Mouse (Mus musculus) lung, embryonic 14.5 days (tissue): ENCODE results near the gene Bad. TPM values are rescaled to one million over a fixed set of nuclear protein-coding genes. Genes with fewer than 3 reads are reported as not detected.

Experiments
- ATAC-seq: fragments of 200-750 bp; cut with Nextera tagmentation; 2 replicates; pipeline ENCODE4 v1.8.0; 2017; ENCODE audit warnings: mild to moderate bottlenecking, moderate TSS enrichment, moderate library complexity; ENCODE audit not compliant: insufficient read depth
- DNase-seq: peaks from one replicate; pipeline ENCODE4 v3.0.0-alpha.2; 2015
- H3K27ac ChIP-seq: fragments of 300-500 bp; sonication (generic); 2 replicates; pipeline ENCODE4 v1.5.1; 2014; ENCODE audit warnings: low read depth, mild to moderate bottlenecking, moderate library complexity
- H3K27me3 ChIP-seq: fragments of 300-500 bp; sonication (generic); 2 replicates; pipeline ENCODE4 v1.6.1; 2014; ENCODE audit warnings: low read length, control low read depth; ENCODE audit not compliant: insufficient read depth
- H3K36me3 ChIP-seq: fragments of 300-500 bp; sonication (generic); 2 replicates; pipeline ENCODE4 v1.6.1; 2014; ENCODE audit warnings: control low read depth; ENCODE audit not compliant: insufficient read depth
- H3K4me1 ChIP-seq: fragments of 300-500 bp; sonication (generic); 2 replicates; pipeline ENCODE4 v1.6.1; 2014; ENCODE audit warnings: antibody characterized with exemption, control low read depth; ENCODE audit not compliant: insufficient read depth
- H3K4me2 ChIP-seq: fragments of 300-500 bp; sonication (generic); 2 replicates; pipeline ENCODE4 v1.6.1; 2014; ENCODE audit warnings: mild to moderate bottlenecking
- H3K4me3 ChIP-seq: fragments of 300-500 bp; sonication (generic); 2 replicates; pipeline ENCODE4 v1.5.1; 2014; ENCODE audit warnings: low read depth, low read length
- H3K9ac ChIP-seq: fragments of 300-500 bp; sonication (generic); 2 replicates; pipeline ENCODE4 v1.6.1; 2014
- H3K9me3 ChIP-seq: fragments of 300-500 bp; sonication (generic); 2 replicates; pipeline ENCODE4 v1.6.1; 2016; ENCODE audit warnings: low read depth, low read length, control low read depth
- CTCF ChIP-seq: IDR thresholded peaks from 2 replicates; pipeline ENCODE4 v1.5.1; 2016; ENCODE audit warnings: antibody characterized with exemption, low read depth
- WGBS: fragments of 180-500 bp; shearing (Covaris S2); extraction: QIAGEN DNeasy Blood & Tissue Kit; methylation state at CpG from one replicate; pipeline ENCODE4 v1.1.7; 2014; 5-methylcytosine and 5-hydroxymethylcytosine counted together
- polyA plus RNA-seq: library from polyadenylated mRNA; unstranded; fragments of >200 nt; fragmentation: Nextera tagmentation; extraction: Ambion mirVana; gene quantifications from 2 replicates; pipeline ENCODE4 v1.2.1, GENCODE M21; 2014

The Bad gene
- polyA plus RNA-seq, 1 experiment from 2014 or later: 61.0 TPM

GRCm38 (mm10) chr19:6918321-6918720 is 23.3 kb upstream of the Bad start:
- Histone ChIP-seq H3K9me3 (no peaks in the 10 kb centered on the region), H3K27ac (no peak overlapping the region), H3K9ac (no peak overlapping the region), H3K4me1 (no peaks in the 10 kb centered on the region), H3K4me2 (no peak overlapping the region), H3K4me3 (no peak overlapping the region), H3K27me3 (peaks cover 8% of the 10 kb centered on the region), H3K36me3 (peaks cover 8% of the 10 kb centered on the region)
- DNase-seq (no peak), ATAC-seq (no peak)
- 85% methylated on average over 4 of the region's 4 CpGs for WGBS
- TF ChIP-seq CTCF: no peak

- Histone ChIP-seq H3K4me3 (no peak overlapping the region), H3K9me3 (no peaks in the 10 kb centered on the region), H3K27ac (no peak overlapping the region), H3K36me3 (0 out of 2 replicates have a peak, but pooled peaks cover 2% of the 10 kb centered on the region), H3K27me3 (peaks cover 18% of the 10 kb centered on the region), H3K9ac (no peak overlapping the region), H3K4me2 (no peak overlapping the region), H3K4me1 (no peaks in the 10 kb centered on the region)
- TF ChIP-seq CTCF: no peak
- ATAC-seq (no peak), DNase-seq (no peak)
Observed at GRCm38 (mm10) chr19:6919431-6919830, 22.2 kb upstream of the Bad start.

- Histone ChIP-seq H3K9ac (peak overlapping the region; percentile 70; the same call in 1 of the 2 replicates), H3K4me3 (peak overlapping the region; percentile 66), H3K4me1 (no peaks in the 10 kb centered on the region), H3K4me2 (peak overlapping the region; percentile 80), H3K36me3 (0 out of 2 replicates have a peak, but pooled peaks cover 2% of the 10 kb centered on the region), H3K27me3 (peaks cover 24% of the 10 kb centered on the region), H3K27ac (no peak overlapping the region), H3K9me3 (no peaks in the 10 kb centered on the region)
- WGBS: 36% methylated on average over 8 of the region's 8 CpGs
- DNase-seq: peak; percentile 54
- no peak for TF ChIP-seq CTCF
- no peak for ATAC-seq
Observed at GRCm38 (mm10) chr19:6919876-6920740, 21.6 kb upstream of the Bad start.

GRCm38 (mm10) chr19:6920741-6921636 is 20.7 kb upstream of the Bad start:
- DNase-seq (peak; percentile 66), ATAC-seq (no peak; the same call in 1 of the 2 replicates)
- Histone ChIP-seq H3K36me3 (0 out of 2 replicates have a peak, but pooled peaks cover 2% of the 10 kb centered on the region), H3K9ac (peak overlapping the region; percentile 70), H3K4me3 (peak overlapping the region; percentile 66), H3K27me3 (peaks cover 33% of the 10 kb centered on the region), H3K27ac (peak overlapping the region; percentile 76), H3K4me2 (peak overlapping the region; percentile 80), H3K4me1 (no peaks in the 10 kb centered on the region), H3K9me3 (no peaks in the 10 kb centered on the region)
- 1% methylated on average over 48 of the region's 48 CpGs for WGBS
- TF ChIP-seq CTCF: peak; percentile 21

GRCm38 (mm10) chr19:6921647-6922567 is 19.8 kb upstream of the Bad start, which contains the start of gene Esrra:
Gene Esrra, minus strand, starts transcription at chr19:6921813.
- H3K9ac ChIP-seq: peak within 1 kb of the TSS; percentile 70
- peak within 1 kb of the TSS; percentile 66 for H3K4me3 ChIP-seq
- ATAC-seq (peak; percentile 94), DNase-seq (peak; percentile 100)
- 0 out of 2 replicates have a peak, but pooled peaks cover 2% of the 10 kb centered on the region for H3K36me3 ChIP-seq
- no peak for TF ChIP-seq CTCF
- WGBS: under 1% methylated on average over 57 of the region's 66 CpGs
- H3K27me3 ChIP-seq: peaks cover 42% of the 10 kb centered on the region
- no peaks in the 10 kb centered on the region for H3K9me3 ChIP-seq
- H3K4me2 ChIP-seq: peak within 1 kb of the TSS; percentile 80
- peak within 1 kb of the TSS; percentile 76 for H3K27ac ChIP-seq
- no peaks in the 10 kb centered on the region for H3K4me1 ChIP-seq
